7 mouse cellular contexts compared by ENCODE assay signal in the genomic region with DNA sequence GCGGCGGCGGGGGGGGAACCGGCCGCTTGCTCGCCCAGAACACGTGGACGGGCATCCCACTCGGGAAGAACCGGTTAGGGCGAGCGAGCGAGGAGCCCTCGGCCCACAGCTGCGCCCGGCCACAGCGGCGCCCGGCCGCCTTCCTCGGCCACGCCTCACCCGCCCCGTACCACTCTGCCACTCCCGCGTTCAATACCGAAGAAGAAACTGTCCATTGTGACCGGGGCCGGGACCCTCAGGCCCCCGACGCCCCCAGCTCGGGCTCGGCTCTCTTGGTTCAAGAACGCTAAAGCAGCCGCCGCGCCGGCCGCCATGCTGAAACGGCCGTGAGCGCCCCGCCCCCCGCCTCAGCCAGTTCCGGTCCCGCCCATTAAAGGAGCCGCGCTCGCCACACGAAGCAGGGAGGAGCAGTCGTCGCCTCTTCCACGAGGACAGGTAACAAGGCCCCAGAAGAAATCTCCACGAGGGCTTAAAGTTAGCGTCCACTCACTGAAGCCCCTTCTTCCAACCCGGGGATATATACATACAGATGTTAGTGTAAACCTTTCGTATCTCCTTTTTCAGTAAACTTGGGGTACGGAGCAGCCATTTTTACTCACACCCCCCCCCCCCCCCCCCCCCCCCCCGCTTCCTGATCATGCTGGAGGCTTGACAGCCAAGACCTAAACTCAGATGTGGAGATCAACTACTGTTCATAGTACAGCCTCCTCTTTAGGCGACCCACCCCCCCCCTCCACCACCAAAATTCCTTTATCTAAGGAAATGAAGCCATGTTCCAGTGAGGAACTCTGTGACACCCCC. TPM values are rescaled to one million over a fixed set of nuclear protein-coding genes. Genes with fewer than 3 reads are reported as not detected.
DNase-seq lines count a peak whose midpoint lies in the region; ATAC-seq and TF ChIP-seq lines count a peak whose summit lies in the region.

Npm3 (minus strand) TSS at position 349 of the 801 bp plus-strand sequence.

- H3K27me3 ChIP-seq in intestine, embryonic 16.5 days (replicated peaks; ENCODE audit: control insufficient read depth, insufficient read depth, low read length) = peaks cover 20% of the 10 kb centered on the region
- peaks cover 40% of the 10 kb centered on the region for H3K27me3 ChIP-seq in midbrain, embryonic 12.5 days
- peaks cover 13% of the 10 kb centered on the region for H3K27me3 ChIP-seq in small intestine, adult 2 months (ENCODE audit: control insufficient read depth, insufficient read depth, low read length)

- TF ChIP-seq POLR2A in small intestine, adult 2 months (IDR thresholded peaks at IDR 0.05; ENCODE audit: low read depth, low read length) = no peak

- DNase-seq in adrenal gland, adult 8-10 months = peak; percentile 62
- DNase-seq in embryo, embryonic 11.5 days (ENCODE audit: low read depth, low spot score) = peak; percentile 70
- peak; percentile 76 to 86 for DNase-seq in gastrocnemius, postnatal 4 days (ENCODE audit: low spot score in 2 of 2)
- DNase-seq in left cerebral cortex, postnatal 4 days = peak; percentile 90

- peaks cover 14% of the 10 kb centered on the region for H3K36me3 ChIP-seq in intestine, embryonic 16.5 days (ENCODE audit: control insufficient read depth, insufficient read depth, low read length)
- peaks cover 29% of the 10 kb centered on the region for H3K36me3 ChIP-seq in midbrain, embryonic 12.5 days
- H3K36me3 ChIP-seq in small intestine, adult 2 months (ENCODE audit: control insufficient read depth, insufficient read depth, low read length) = peaks cover 20% of the 10 kb centered on the region

- H3K27ac ChIP-seq in intestine, embryonic 16.5 days (ENCODE audit: low read length) = peak within 1 kb of the TSS; percentile 57
- H3K27ac ChIP-seq in midbrain, embryonic 12.5 days (replicated peaks) = no peak within 1 kb of the TSS
- no peak within 1 kb of the TSS for H3K27ac ChIP-seq in small intestine, adult 2 months (ENCODE audit: insufficient read depth, low read depth, low read length)

- H3K4me3 ChIP-seq in intestine, embryonic 16.5 days (ENCODE audit: low read length) = peak within 1 kb of the TSS; percentile 80
- peak within 1 kb of the TSS; percentile 94 for H3K4me3 ChIP-seq in midbrain, embryonic 12.5 days
- peak within 1 kb of the TSS; percentile 96 for H3K4me3 ChIP-seq in small intestine, adult 2 months (ENCODE audit: low read depth, low read length)

- TF ChIP-seq CTCF in small intestine, adult 2 months (IDR thresholded peaks at IDR 0.05; ENCODE audit: extremely low read depth, insufficient read length, insufficient replicate concordance, low read depth, low read length) = no peak

- H3K4me2 ChIP-seq in intestine, embryonic 16.5 days (ENCODE audit: low read depth, low read length) = peak within 1 kb of the TSS; percentile 91
- peak within 1 kb of the TSS; percentile 99 for H3K4me2 ChIP-seq in midbrain, embryonic 12.5 days (replicated peaks)

- intact Hi-C loops in left cerebral cortex, postnatal 4 days (cut with DNase I) = loop anchor here (5.0 kb wide), 2 partner anchors 172 to 527 kb away; no protein-coding TSS in a partner anchor

- H3K4me1 ChIP-seq in intestine, embryonic 16.5 days (ENCODE audit: control insufficient read depth, insufficient read depth, low read length) = peaks cover 25% of the 10 kb centered on the region
- H3K4me1 ChIP-seq in midbrain, embryonic 12.5 days = peaks cover 30% of the 10 kb centered on the region
- H3K4me1 ChIP-seq in small intestine, adult 2 months (ENCODE audit: control insufficient read depth, insufficient read depth, insufficient read length, low read length) = peaks cover 16% of the 10 kb centered on the region

- ATAC-seq in intestine, embryonic 16.5 days = peak; percentile 84
- peak; percentile 80 for ATAC-seq in midbrain, embryonic 12.5 days (ENCODE audit: low FRiP score, low read depth)

- H3K9me3 ChIP-seq in intestine, embryonic 16.5 days (ENCODE audit: control insufficient read depth, low read length) = no peaks in the 10 kb centered on the region
- H3K9me3 ChIP-seq in midbrain, embryonic 12.5 days = no peaks in the 10 kb centered on the region

- WGBS in intestine, embryonic 16.5 days = under 1% methylated on average over 59 of the region's 60 CpGs
- under 1% methylated on average over 40 of the region's 60 CpGs for WGBS in midbrain, embryonic 12.5 days
- under 1% methylated on average over 59 of the region's 60 CpGs for WGBS in small intestine, adult 2 months

- peak within 1 kb of the TSS; percentile 86 for H3K9ac ChIP-seq in intestine, embryonic 16.5 days (ENCODE audit: low read depth, low read length)
- peak within 1 kb of the TSS; percentile 86 for H3K9ac ChIP-seq in midbrain, embryonic 12.5 days (replicated peaks)

RNA-seq across cellular contexts. Expression of gene Npm3, which starts in this region (rescaled TPM):
- total RNA-seq in adrenal gland, adult 8-10 months (2022) = 10 to 100 TPM; 26.4 to 35.4 (median 29.2) TPM
- 10 to 100 TPM; 22.2 to 24.3 TPM for total RNA-seq in gastrocnemius, postnatal 4 days (2021)
- 13.1 and 13.5 TPM in 2 replicates for polyA plus RNA-seq in intestine, embryonic 16.5 days (2015; fragmentation: Nextera tagmentation; extraction: Ambion mirVana)
- total RNA-seq in left cerebral cortex, postnatal 4 days (2021) = 10 to 100 TPM; 26.3 to 31.6 TPM
- 7.7 and 8.4 TPM in 2 replicates for polyA plus RNA-seq in midbrain, embryonic 12.5 days (2016; fragmentation: Nextera tagmentation; extraction: Ambion mirVana)
- polyA plus RNA-seq in small intestine, adult 2 months (2012; rRNA removed) = 12.9 and 24.5 TPM in 2 replicates
